Mouse (Mus musculus): Measurements from ENCODE around the gene Mcfd2. TPM values are rescaled to one million over a fixed set of nuclear protein-coding genes. Genes with fewer than 3 reads are reported as not detected.

Gene Mcfd2
- polyA plus RNA-seq, 1 experiment from 2014 or later, result 85.3 TPM

DNA sequence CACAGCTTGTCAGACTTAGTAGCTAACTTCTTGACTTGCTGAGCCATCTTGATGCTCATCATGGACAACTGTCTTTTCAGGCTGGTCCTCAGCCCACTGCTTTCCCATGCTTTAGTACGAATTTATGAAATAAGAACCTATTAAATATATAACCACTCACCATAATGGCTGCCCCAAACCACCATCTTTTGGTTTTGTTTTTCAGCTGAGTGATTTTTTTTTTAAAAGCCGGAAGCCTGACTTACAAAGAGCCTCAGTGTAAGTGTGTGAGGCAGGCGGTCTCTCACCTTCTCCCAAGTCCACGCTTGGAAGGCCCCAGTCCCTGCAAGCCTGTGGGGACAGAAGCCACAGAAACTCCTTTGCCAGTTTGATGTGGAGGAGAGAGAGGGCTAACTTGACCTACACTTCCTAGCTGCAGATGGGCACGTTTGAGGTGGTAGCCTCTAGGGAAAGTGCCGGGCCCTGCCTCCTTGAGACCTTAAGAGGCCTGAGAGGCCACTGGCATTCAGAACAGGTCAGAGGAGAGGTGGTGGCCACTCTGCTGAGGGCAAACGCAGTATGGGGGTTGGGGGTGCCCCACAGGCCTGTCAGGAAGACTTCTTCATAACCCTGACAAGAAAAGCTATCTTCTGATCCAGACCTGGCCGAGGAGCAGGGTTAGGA lies 20.9 kb upstream of the Mcfd2 start:
- ATAC-seq (ENCODE audit: low FRiP score, low read depth), result no peak
- Histone ChIP-seq H3K27ac (no peak overlapping the region), H3K4me2 (replicated peaks) (0 out of 2 replicates have a peak overlapping the region, but pooled peaks have one; percentile 21), H3K36me3 (no peaks in the 10 kb centered on the region), H3K4me3 (no peak overlapping the region), H3K9ac (no peak overlapping the region), H3K4me1 (peaks cover 34% of the 10 kb centered on the region), H3K27me3 (peaks cover 44% of the 10 kb centered on the region), H3K9me3 (no peaks in the 10 kb centered on the region)
- 60% methylated on average over 8 of the region's 8 CpGs for WGBS

DNA sequence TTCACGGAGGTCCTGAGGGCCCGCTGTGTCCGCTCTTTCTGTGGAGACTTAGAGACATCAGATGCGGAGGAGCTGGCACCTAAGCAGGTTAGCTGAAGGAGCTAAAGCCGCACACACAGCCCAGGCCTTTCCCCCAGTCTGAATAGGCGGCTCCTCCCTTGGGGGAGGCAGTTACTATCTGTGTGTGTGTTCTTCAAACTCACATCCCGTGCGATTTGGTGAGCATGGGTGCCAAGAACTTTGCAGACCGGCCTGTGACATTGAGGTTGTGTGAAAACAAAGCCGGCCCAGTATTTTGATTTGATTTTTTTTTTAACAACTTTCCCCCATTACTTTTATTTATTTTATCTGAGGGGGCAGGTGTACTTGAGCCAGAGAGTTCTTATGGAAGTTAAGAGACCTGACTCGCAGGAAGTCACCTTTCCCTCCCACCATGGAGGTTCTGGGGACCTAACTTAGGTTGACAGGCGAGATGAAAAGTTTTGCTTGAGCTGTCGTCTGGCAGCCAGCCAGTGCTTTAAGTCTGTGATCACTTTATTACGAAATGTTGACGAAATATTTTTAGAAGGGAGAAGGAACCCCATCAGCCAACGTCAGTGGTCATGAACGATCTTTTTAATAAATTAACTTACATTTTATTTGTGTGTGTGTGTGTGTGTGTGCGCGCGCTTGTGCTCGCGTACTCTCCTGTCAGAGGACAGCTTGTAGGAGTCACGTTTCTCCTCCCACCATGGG lies 20.2 kb upstream of the Mcfd2 start:
- no peak overlapping the region for H3K27ac ChIP-seq
- ATAC-seq (ENCODE audit: low FRiP score, low read depth), result no peak
- WGBS, result 71% methylated on average over 23 of the region's 23 CpGs

DNA sequence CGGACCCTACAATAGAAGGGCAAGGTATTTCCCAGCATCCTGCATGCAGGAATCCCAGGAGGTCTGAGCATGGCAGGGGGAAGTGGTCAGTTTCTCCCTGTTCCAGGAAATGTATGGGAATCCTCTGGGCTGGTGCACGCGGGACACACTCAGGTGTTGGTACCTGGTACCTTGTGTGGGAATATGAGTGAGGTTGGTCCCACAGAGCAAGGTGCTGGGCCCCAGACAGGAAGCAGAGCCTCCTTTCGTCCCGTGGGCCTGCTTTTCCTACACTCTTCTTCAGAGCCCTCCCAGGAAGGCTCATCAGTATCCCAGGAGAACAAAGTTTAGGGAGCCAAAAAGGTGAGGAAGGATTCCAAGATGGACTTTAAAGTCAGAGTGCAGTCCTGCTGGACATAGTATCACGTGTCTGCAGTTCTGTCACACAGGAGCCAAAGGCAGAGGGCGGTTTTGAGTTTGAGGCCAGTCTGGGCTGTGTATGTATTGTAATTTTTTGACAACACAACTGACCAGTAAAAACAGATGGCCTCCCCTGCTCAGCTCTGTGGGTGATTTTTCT lies 18.8 kb upstream of the Mcfd2 start:
- peak overlapping the region; percentile 72 for H3K4me3 ChIP-seq
- WGBS, result 63% methylated on average over 7 of the region's 7 CpGs

More for the DNA sequence above, 20.2 kb upstream of the Mcfd2 start:
- Histone ChIP-seq H3K4me2 (replicated peaks) (no peak overlapping the region), H3K9me3 (no peaks in the 10 kb centered on the region), H3K36me3 (no peaks in the 10 kb centered on the region), H3K9ac (no peak overlapping the region), H3K27me3 (peaks cover 44% of the 10 kb centered on the region), H3K4me1 (peaks cover 40% of the 10 kb centered on the region), H3K4me3 (no peak overlapping the region)

DNA sequence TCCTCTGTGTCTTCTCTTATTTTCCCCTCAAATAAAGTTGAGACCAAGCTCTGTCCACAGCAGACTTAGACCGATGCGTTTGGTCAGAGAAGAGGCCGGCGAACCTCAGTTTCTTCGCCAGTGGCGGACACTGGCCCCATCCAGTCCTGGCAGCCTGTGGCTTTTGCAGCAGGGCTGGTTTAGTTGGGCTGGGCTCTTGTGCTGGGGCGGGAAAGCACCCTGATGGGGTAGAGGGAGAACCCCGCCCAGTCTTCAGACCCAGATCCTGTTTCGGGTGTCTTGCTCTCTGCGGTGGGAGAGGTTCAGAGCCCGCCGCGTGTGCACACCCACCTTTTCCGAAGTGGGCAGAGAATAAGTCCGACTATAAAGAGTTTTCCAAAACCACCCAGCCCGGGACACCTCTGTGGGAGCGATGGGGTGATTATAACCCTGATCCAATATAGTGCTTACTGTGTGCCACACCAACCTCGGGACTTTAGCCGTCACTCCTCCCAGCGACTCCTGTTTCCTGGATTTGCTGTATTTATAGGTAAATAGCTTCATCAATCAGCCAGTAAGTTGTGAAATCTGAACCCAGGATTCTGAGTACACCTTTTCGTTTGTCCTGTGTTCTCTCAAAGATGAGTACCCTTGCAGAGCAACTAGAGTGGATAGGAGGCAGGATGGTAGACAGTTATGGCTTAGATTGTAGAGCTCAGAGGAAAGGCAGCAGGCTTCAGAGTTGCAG lies 18.2 kb upstream of the Mcfd2 start:
- ATAC-seq (ENCODE audit: low FRiP score, low read depth), result no peak
- peak overlapping the region; percentile 99 for H3K4me2 ChIP-seq (replicated peaks)
- H3K27me3 ChIP-seq, result peaks cover 44% of the 10 kb centered on the region
- H3K4me3 ChIP-seq, result peak overlapping the region; percentile 72
- H3K9ac ChIP-seq, result peak overlapping the region; percentile 89
- no peaks in the 10 kb centered on the region for H3K36me3 ChIP-seq
- 4% methylated on average over 21 of the region's 21 CpGs for WGBS
- H3K27ac ChIP-seq, result no peak overlapping the region
- H3K4me1 ChIP-seq, result peaks cover 40% of the 10 kb centered on the region
- H3K9me3 ChIP-seq, result no peaks in the 10 kb centered on the region

More for the DNA sequence above, 18.8 kb upstream of the Mcfd2 start:
- peaks cover 40% of the 10 kb centered on the region for H3K4me1 ChIP-seq
- H3K27ac ChIP-seq, result no peak overlapping the region
- H3K27me3 ChIP-seq, result peaks cover 44% of the 10 kb centered on the region
- no peaks in the 10 kb centered on the region for H3K9me3 ChIP-seq
- H3K9ac ChIP-seq, result no peak overlapping the region
- peak overlapping the region; percentile 99 for H3K4me2 ChIP-seq (replicated peaks)
- no peaks in the 10 kb centered on the region for H3K36me3 ChIP-seq
- no peak for ATAC-seq (ENCODE audit: low FRiP score, low read depth)

DNA sequence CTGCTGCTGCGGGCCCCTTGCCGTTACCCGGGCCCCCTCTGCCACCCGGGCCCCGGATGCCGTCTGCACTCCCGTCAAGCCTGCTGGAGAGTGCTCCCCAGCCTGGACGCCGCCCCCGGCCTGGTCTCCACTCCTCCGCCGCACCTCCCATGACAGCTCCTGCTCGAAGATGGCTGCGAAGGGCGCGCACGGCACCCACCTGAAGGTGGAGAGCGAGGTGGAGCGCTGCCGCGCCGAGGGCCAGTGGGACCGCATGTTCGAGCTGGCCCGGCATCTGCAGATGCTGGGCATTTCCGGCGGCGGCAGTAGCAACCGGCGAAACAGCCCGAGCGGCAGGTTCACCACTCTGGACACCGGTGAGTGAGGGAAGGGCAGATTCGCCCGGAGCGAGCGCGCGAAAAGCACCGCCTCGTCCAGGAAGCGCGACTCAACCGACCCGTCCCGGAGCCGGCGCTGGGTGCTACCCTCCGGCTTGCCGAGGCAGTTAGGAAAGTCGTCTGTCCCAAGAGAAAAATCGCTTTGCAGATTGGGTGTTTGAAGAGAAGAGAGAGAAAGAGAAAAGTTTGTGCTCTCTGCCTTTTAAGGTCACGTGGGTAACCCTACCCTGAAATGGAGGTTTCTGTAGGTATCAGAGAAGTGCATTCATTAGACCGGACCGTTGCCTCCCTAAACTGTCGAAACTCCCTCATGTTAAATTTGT lies 17.5 kb upstream of the Mcfd2 start:
- Histone ChIP-seq H3K27me3 (peaks cover 39% of the 10 kb centered on the region), H3K9me3 (no peaks in the 10 kb centered on the region), H3K27ac (peak overlapping the region; percentile 55; the same call in 1 of the 2 replicates), H3K4me3 (peak overlapping the region; percentile 72), H3K9ac (peak overlapping the region; percentile 89), H3K4me2 (replicated peaks) (peak overlapping the region; percentile 99), H3K36me3 (no peaks in the 10 kb centered on the region), H3K4me1 (peaks cover 37% of the 10 kb centered on the region)
- peak; percentile 45 for ATAC-seq (ENCODE audit: low FRiP score, low read depth)
- under 1% methylated on average over 56 of the region's 56 CpGs for WGBS

DNA sequence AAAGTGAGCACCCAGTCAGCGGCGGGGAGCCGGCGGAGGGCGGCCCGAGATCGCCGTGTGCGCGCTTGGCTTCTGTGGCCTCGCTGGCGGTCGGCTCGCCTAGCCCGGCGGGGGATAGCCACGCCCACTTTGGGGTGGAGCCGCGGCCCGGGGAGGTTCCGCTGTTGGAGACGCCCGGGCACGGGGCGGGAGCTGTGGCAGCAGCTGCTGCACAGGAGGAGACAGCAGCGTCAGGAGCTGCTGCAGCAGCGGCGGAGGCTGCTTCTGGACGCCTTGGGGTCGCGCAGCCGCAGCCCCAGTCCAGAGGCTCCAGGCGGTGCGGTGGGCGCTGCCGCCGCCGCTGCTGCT lies 16.9 kb upstream of the Mcfd2 start, which contains the start of gene Ttc7:
TSS of gene Ttc7 (plus strand) at position 181 of the 348 bp plus-strand sequence.
- peak within 1 kb of the TSS; percentile 89 for H3K9ac ChIP-seq
- peaks cover 33% of the 10 kb centered on the region for H3K27me3 ChIP-seq
- 1% methylated on average over 34 of the region's 38 CpGs for WGBS
- H3K9me3 ChIP-seq, result no peaks in the 10 kb centered on the region
- peak within 1 kb of the TSS; percentile 99 for H3K4me2 ChIP-seq (replicated peaks)
- H3K36me3 ChIP-seq, result no peaks in the 10 kb centered on the region
- peak; percentile 93 for ATAC-seq (ENCODE audit: low FRiP score, low read depth)
- peak within 1 kb of the TSS; percentile 87 for H3K27ac ChIP-seq
- H3K4me1 ChIP-seq, result peaks cover 34% of the 10 kb centered on the region
- H3K4me3 ChIP-seq, result peak within 1 kb of the TSS; percentile 72

DNA sequence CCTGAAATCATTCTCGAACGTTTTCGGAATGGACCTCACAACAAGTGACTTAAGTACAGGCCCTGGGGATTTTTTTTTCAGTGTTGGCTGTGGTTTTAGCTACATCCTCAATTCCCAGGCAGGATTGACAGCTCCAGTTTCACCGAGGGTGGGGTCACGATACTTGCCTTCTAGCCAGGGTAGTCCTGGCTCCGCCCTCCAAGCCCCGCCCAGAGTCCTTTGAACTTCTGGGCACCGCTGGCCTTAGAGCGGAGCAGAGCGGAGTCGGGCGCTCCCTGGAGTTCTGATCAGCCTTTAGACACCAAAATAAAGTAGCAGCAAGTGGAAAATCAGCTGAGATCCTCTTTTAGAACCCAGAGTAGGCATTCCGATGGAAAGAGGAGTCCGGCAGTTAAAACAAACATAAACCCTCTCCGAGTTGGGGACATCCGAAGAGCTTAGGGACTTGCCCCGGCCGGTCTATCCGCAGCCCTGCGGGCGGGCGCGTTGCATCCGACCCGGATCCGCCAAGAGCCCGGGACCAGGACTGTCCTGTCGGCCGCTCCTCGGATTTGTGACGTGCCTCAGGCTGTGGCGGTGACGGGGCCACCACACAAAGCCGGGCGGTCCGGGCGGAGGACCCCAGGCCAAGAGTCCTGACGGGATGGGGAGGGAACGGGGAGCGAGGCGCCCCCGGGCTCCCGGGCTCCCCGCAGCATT lies 16.4 kb upstream of the Mcfd2 start:
- H3K9me3 ChIP-seq, result no peaks in the 10 kb centered on the region
- H3K36me3 ChIP-seq, result no peaks in the 10 kb centered on the region
- H3K9ac ChIP-seq, result peak overlapping the region; percentile 89
- ATAC-seq (ENCODE audit: low FRiP score, low read depth), result peak; percentile 79
- H3K27me3 ChIP-seq, result peaks cover 33% of the 10 kb centered on the region
- peak overlapping the region; percentile 99 for H3K4me2 ChIP-seq (replicated peaks)
- under 1% methylated on average over 44 of the region's 44 CpGs for WGBS
- peaks cover 31% of the 10 kb centered on the region for H3K4me1 ChIP-seq
- H3K4me3 ChIP-seq, result peak overlapping the region; percentile 72
- H3K27ac ChIP-seq, result peak overlapping the region; percentile 87

DNA sequence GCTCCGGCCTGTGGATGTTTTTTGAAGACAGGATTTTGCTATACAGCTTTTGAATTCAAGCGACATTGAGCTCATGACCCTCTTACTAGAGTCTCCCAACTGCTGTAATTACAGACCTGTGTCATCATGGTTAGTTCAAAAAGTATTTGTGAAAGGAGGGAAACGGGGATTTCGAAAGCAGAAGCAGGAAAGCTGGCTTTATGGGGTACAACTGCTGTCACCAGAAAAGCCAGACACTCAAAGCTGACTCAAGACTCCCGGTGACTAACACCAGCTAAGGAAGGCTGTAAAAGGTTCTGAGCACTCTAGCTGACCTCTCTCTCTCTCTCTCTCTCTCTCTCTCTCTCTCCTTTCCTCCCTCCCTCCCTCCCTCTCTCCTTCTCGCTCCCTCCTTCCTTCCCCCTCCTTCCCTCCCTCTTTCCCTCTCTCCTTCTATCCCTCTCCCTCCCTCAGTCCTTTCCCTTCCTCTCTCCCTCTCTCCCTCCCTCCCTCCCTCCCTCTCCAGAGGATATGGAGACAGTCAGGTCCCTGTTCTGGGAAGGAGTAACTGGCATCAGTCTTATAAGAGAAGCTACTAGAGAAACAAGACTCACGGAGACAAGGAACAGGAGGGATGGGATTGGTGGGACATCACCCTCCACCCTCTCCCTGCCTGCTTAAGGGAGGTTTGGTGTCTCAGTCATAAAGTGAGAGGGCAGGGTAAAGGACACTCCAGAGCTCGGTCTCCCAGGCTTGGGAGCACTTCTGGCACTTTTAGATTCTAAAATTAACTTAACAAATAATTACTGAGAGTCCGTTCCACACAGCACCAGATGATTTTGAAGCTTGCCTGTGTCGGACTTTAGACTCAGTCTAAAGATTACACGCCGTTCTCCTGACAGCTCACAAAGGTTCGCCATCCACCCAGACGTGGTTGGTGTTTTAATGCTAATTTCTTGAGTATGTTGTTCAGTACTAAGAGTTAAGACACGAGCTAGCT lies 9.9 kb upstream of the Mcfd2 start:
- Histone ChIP-seq H3K4me2 (replicated peaks) (no peak overlapping the region), H3K9me3 (no peaks in the 10 kb centered on the region), H3K27ac (no peak overlapping the region), H3K9ac (no peak overlapping the region), H3K4me1 (no peaks in the 10 kb centered on the region), H3K4me3 (no peak overlapping the region), H3K36me3 (no peaks in the 10 kb centered on the region), H3K27me3 (no peaks in the 10 kb centered on the region)
- no peak for ATAC-seq (ENCODE audit: low FRiP score, low read depth)
- WGBS, result 53% methylated on average over 15 of the region's 15 CpGs

DNA sequence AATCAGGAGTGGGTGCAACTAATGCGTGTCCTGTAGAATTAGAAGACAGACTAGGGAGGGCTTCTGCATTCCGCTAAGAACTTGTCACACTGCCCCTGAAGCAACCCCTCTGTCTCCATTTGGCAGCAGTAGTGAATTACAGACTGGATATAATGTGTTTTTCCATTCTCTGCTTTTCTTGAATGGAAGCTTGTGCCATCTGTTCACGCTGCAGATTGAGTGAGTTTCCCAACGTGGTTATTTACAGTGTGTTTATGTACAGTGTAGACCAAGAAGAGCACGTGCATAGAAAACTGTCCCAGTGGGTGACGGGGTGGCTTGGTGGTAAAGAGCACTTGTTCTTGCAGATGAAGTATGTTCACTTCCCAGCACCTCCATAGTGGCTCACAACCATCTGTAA lies 3.7 kb upstream of the Mcfd2 start:
- WGBS, result 76% methylated on average over 6 of the region's 6 CpGs
- ATAC-seq (ENCODE audit: low FRiP score, low read depth), result no peak
- H3K36me3 ChIP-seq, result no peaks in the 10 kb centered on the region
- H3K9me3 ChIP-seq, result no peaks in the 10 kb centered on the region
- no peaks in the 10 kb centered on the region for H3K27me3 ChIP-seq
- H3K9ac ChIP-seq, result no peak overlapping the region
- no peak overlapping the region for H3K4me3 ChIP-seq
- H3K4me2 ChIP-seq (replicated peaks), result no peak overlapping the region
- H3K27ac ChIP-seq, result no peak overlapping the region
- H3K4me1 ChIP-seq, result peaks cover 7% of the 10 kb centered on the region
